In the genomic region with DNA sequence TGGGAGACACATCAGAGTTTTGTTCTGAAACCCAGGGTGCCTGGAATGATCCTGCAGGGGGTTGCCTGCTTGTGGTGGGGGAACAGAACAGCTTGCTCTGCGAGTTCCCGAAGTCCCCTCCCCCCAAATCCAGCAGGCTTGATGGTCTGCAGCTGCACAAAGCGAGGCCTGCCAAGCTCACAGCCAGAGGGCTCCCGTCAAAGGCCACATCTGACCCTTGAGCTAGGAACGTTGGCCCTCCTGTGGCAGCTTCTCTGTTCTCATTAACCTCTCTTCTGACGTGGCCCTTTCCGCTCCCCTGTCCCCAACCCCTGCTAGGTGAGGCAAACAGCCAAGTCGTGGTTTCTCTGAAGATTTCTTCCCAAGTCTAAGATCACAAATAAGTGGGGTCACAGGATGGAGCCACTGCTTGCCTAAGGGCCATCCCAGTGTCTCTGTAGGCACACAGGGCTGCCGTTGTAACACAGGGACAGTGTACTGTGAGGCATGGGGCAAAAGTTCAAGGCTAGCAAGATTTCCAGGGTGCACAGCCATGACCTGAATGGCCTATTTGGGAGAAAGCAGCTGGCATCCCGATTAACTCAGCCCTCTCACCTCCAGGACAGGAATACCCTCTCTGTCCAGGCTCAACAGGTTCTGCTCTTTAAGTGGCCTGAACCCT, we compare ENCODE assay signal across 10 mouse cellular contexts. TPM values are rescaled to one million over a fixed set of nuclear protein-coding genes. Genes with fewer than 3 reads are reported as not detected.
DNase-seq lines count a peak whose midpoint lies in the region; ATAC-seq and TF ChIP-seq lines count a peak whose summit lies in the region.
"Had no signal": no experiment of that assay in that cellular context is flagged by ENCODE, and none has a peak within 500 bp of the region (broad histone marks: within the 10 kb centered on the region; RNA-seq: fewer than 3 reads in every experiment).

No protein-coding gene starts in this region.

- TF ChIP-seq POLR2A in lung, adult 2 months (IDR thresholded peaks at IDR 0.05; ENCODE audit: borderline replicate concordance, extremely low read depth, low read depth, low read length) = no peak

- peak; percentile 34; the same call in 1 of the 2 replicates for TF ChIP-seq CTCF in lung, embryonic 14.5 days (IDR thresholded peaks at IDR 0.05; ENCODE audit: low read depth)
- TF ChIP-seq CTCF in lung, adult 2 months (IDR thresholded peaks at IDR 0.05; ENCODE audit: insufficient read depth, low read length) = no peak
- no peak for TF ChIP-seq CTCF in forebrain, postnatal 0 days (IDR thresholded peaks at IDR 0.05; ENCODE audit: low read depth)

- peaks cover 5% of the 10 kb centered on the region; the same call in 1 of the 2 replicates for H3K4me1 ChIP-seq in lung, embryonic 14.5 days (ENCODE audit: insufficient read depth)
- no peaks in the 10 kb centered on the region for H3K4me1 ChIP-seq in lung, adult 2 months (ENCODE audit: control insufficient read depth, insufficient read depth, low read length)
- H3K4me1 ChIP-seq in forebrain, postnatal 0 days (ENCODE audit: insufficient read depth) = no peaks in the 10 kb centered on the region
- H3K4me1 ChIP-seq in limb, embryonic 11.5 days (ENCODE audit: control insufficient read depth, insufficient read depth, low read length) = peaks cover 9% of the 10 kb centered on the region
- H3K4me1 ChIP-seq in midbrain, embryonic 16.5 days (ENCODE audit: control insufficient read depth, insufficient read depth, low read length) = peaks cover 5% of the 10 kb centered on the region; the same call in 1 of the 2 replicates
- H3K4me1 ChIP-seq: liver, embryonic 15.5 days had no signal

- no peak overlapping the region for H3K9ac ChIP-seq in lung, embryonic 14.5 days
- no peak overlapping the region for H3K9ac ChIP-seq in forebrain, postnatal 0 days
- H3K9ac ChIP-seq in limb, embryonic 11.5 days (ENCODE audit: low read length) = no peak overlapping the region
- no peak overlapping the region for H3K9ac ChIP-seq in midbrain, embryonic 16.5 days (ENCODE audit: low read depth, low read length)
- H3K9ac ChIP-seq: liver, embryonic 15.5 days had no signal

- H3K27me3 ChIP-seq in lung, embryonic 14.5 days (ENCODE audit: insufficient read depth, low read length) = no peaks in the 10 kb centered on the region
- H3K27me3 ChIP-seq in forebrain, postnatal 0 days (ENCODE audit: insufficient read depth, low read length) = no peaks in the 10 kb centered on the region
- no peaks in the 10 kb centered on the region for H3K27me3 ChIP-seq in limb, embryonic 11.5 days (ENCODE audit: control insufficient read depth, insufficient read depth, low read length)
- H3K27me3 ChIP-seq in midbrain, embryonic 16.5 days (ENCODE audit: control insufficient read depth, insufficient read depth, low read depth, low read length) = no peaks in the 10 kb centered on the region
- H3K27me3 ChIP-seq: liver, embryonic 15.5 days had no signal

- DNase-seq in lung, embryonic 14.5 days = peak; percentile 87
- DNase-seq in lung, adult 2 months = no peak
- no peak for DNase-seq in forebrain, postnatal 0 days
- peak; percentile 66 for DNase-seq in limb, embryonic 11.5 days (ENCODE audit: low spot score)
- DNase-seq in adrenal gland, postnatal 4 days (ENCODE audit: low spot score in 2 of 2) = no peak
- DNase-seq in spleen, postnatal 10 days (ENCODE audit: low spot score in 2 of 2) = no peak
- no peak for DNase-seq in adrenal gland, postnatal 36 days

- WGBS in lung, embryonic 14.5 days = 11% methylated on average over 10 of the region's 10 CpGs
- 26% methylated on average over 10 of the region's 10 CpGs for WGBS in lung, adult 2 months
- WGBS in forebrain, postnatal 0 days = 13% methylated on average over 10 of the region's 10 CpGs
- WGBS in limb, embryonic 11.5 days = 9% methylated on average over 10 of the region's 10 CpGs
- 7% methylated on average over 10 of the region's 10 CpGs for WGBS in midbrain, embryonic 16.5 days

- peak; percentile 84 for ATAC-seq in lung, embryonic 14.5 days (ENCODE audit: insufficient read depth)
- ATAC-seq in forebrain, postnatal 0 days = peak; percentile 23; the same call in 1 of the 2 replicates
- ATAC-seq in limb, embryonic 11.5 days (ENCODE audit: insufficient number of reproducible peaks, low FRiP score, low TSS enrichment, low read depth) = peak; percentile 72
- ATAC-seq in midbrain, embryonic 16.5 days = peak; percentile 41; the same call in 1 of the 2 replicates
- ATAC-seq: Patski had no signal

- no peaks in the 10 kb centered on the region for H3K9me3 ChIP-seq in lung, embryonic 14.5 days (ENCODE audit: low read depth, low read length)
- no peaks in the 10 kb centered on the region for H3K9me3 ChIP-seq in forebrain, postnatal 0 days (ENCODE audit: low read length)
- H3K9me3 ChIP-seq in limb, embryonic 11.5 days (ENCODE audit: control insufficient read depth, low read length) = no peaks in the 10 kb centered on the region
- H3K9me3 ChIP-seq in midbrain, embryonic 16.5 days (replicated peaks; ENCODE audit: control insufficient read depth, low read length, poor library complexity, severe bottlenecking) = no peaks in the 10 kb centered on the region
- H3K9me3 ChIP-seq: liver, embryonic 15.5 days had no signal

- no peak overlapping the region for H3K4me3 ChIP-seq in lung, embryonic 14.5 days (ENCODE audit: low read depth, low read length)
- no peak overlapping the region for H3K4me3 ChIP-seq in lung, adult 2 months (replicated peaks; ENCODE audit: extremely low read depth, low read depth, low read length)
- no peak overlapping the region for H3K4me3 ChIP-seq in forebrain, postnatal 0 days (ENCODE audit: low read depth, low read length)
- H3K4me3 ChIP-seq in limb, embryonic 11.5 days (ENCODE audit: low read depth, low read length) = no peak overlapping the region
- no peak overlapping the region for H3K4me3 ChIP-seq in midbrain, embryonic 16.5 days (ENCODE audit: low read depth, low read length)
- H3K4me3 ChIP-seq: liver, embryonic 15.5 days had no signal

- peak overlapping the region; percentile 60; the same call in 1 of the 2 replicates for H3K27ac ChIP-seq in lung, embryonic 14.5 days (ENCODE audit: low read depth)
- no peak overlapping the region for H3K27ac ChIP-seq in forebrain, postnatal 0 days (ENCODE audit: low read depth, low read length)
- H3K27ac ChIP-seq in limb, embryonic 11.5 days (replicated peaks; ENCODE audit: low read depth, low read length) = 0 out of 2 replicates have a peak overlapping the region, but pooled peaks have one; percentile 2
- H3K27ac ChIP-seq in midbrain, embryonic 16.5 days (ENCODE audit: low read length) = no peak overlapping the region
- H3K27ac ChIP-seq: liver, embryonic 15.5 days had no signal

- no peak overlapping the region for H3K4me2 ChIP-seq in lung, embryonic 14.5 days
- no peak overlapping the region for H3K4me2 ChIP-seq in forebrain, postnatal 0 days (ENCODE audit: low read depth)
- no peak overlapping the region for H3K4me2 ChIP-seq in limb, embryonic 11.5 days (ENCODE audit: low read depth, severe bottlenecking)
- H3K4me2 ChIP-seq in midbrain, embryonic 16.5 days (ENCODE audit: low read length) = no peak overlapping the region
- H3K4me2 ChIP-seq: liver, embryonic 15.5 days had no signal

- no peaks in the 10 kb centered on the region for H3K36me3 ChIP-seq in lung, embryonic 14.5 days (ENCODE audit: insufficient read depth)
- no peaks in the 10 kb centered on the region for H3K36me3 ChIP-seq in forebrain, postnatal 0 days (ENCODE audit: insufficient read depth)
- no peaks in the 10 kb centered on the region for H3K36me3 ChIP-seq in limb, embryonic 11.5 days (ENCODE audit: control insufficient read depth, insufficient read depth, low read length)
- no peaks in the 10 kb centered on the region for H3K36me3 ChIP-seq in midbrain, embryonic 16.5 days (ENCODE audit: control insufficient read depth, insufficient read depth, low read length)
- H3K36me3 ChIP-seq: liver, embryonic 15.5 days had no signal

RNA-seq across cellular contexts. Expression of a gene that starts 12.9 kb away (rescaled TPM):
- not detected in 2 replicates for polyA plus RNA-seq in lung, embryonic 14.5 days (2014; fragmentation: Nextera tagmentation; extraction: Ambion mirVana)
- polyA plus RNA-seq in lung, adult 2 months (2012; rRNA removed) = 0.54 and 0.66 TPM in 2 replicates
- 5.0 and 5.6 TPM in 2 replicates for total RNA-seq in forebrain, postnatal 0 days (2014; rRNA removed)
- polyA plus RNA-seq in forebrain, postnatal 0 days (2015; fragmentation: Nextera tagmentation; extraction: Ambion mirVana) = 2.1 and 2.8 TPM in 2 replicates
- 0.53 TPM in 1 of 2 replicates, not detected in the other for polyA plus RNA-seq in limb, embryonic 11.5 days (2014; fragmentation: Nextera tagmentation; extraction: Ambion mirVana)
- 1.6 and 1.7 TPM in 2 replicates for polyA plus RNA-seq in midbrain, embryonic 16.5 days (2015; fragmentation: Nextera tagmentation; extraction: Ambion mirVana)
- total RNA-seq in adrenal gland, postnatal 4 days (2021) = 1 to 10 TPM in 1 of 2 experiments, under 1 TPM in 1; 0.31 to 4.8 TPM
- total RNA-seq in adrenal gland, postnatal 36 days (2021) = under 1 TPM; 0.63 to 0.66 TPM

RNA-seq across cellular contexts. Expression of a gene that starts 30.0 kb away (rescaled TPM):
- polyA plus RNA-seq in lung, embryonic 14.5 days (2014; fragmentation: Nextera tagmentation; extraction: Ambion mirVana) = 0.92 and 0.96 TPM in 2 replicates
- 0.70 and 0.76 TPM in 2 replicates for polyA plus RNA-seq in lung, adult 2 months (2012; rRNA removed)
- total RNA-seq in forebrain, postnatal 0 days (2014; rRNA removed) = 40.2 and 45.7 TPM in 2 replicates
- polyA plus RNA-seq in forebrain, postnatal 0 days (2015; fragmentation: Nextera tagmentation; extraction: Ambion mirVana) = 43.5 and 45.9 TPM in 2 replicates
- 0.81 and 1.3 TPM in 2 replicates for polyA plus RNA-seq in limb, embryonic 11.5 days (2014; fragmentation: Nextera tagmentation; extraction: Ambion mirVana)
- polyA plus RNA-seq in midbrain, embryonic 16.5 days (2015; fragmentation: Nextera tagmentation; extraction: Ambion mirVana) = 35.3 and 39.9 TPM in 2 replicates
- 10 to 100 TPM in 1 of 2 experiments, 1 to 10 TPM in 1; 4.5 to 15.2 TPM for total RNA-seq in adrenal gland, postnatal 4 days (2021)
- total RNA-seq in adrenal gland, postnatal 36 days (2021) = 1 to 10 TPM in 1 of 2 experiments, under 1 TPM in 1; 0.59 to 1.8 TPM
- polyA plus RNA-seq: Patski had no signal

Comparison
In these comparisons a context has a peak if more than half of its experiments do, and no peak if none do; other contexts are left out.
1. DNase-seq: peak in lung, embryonic 14.5 days (single experiment) and limb, embryonic 11.5 days (single experiment); none in lung, adult 2 months (single experiment), forebrain, postnatal 0 days (single experiment), adrenal gland, postnatal 4 days (0 of 2), spleen, postnatal 10 days (0 of 2) and adrenal gland, postnatal 36 days (0 of 2).
2. ATAC-seq: peak in every context shown above with its lines; median percentile 84 in lung, embryonic 14.5 days; 72 in limb, embryonic 11.5 days; 41 in midbrain, embryonic 16.5 days; 23 in forebrain, postnatal 0 days.
3. H3K27ac ChIP-seq: peak in lung, embryonic 14.5 days (single experiment) and limb, embryonic 11.5 days (single experiment); none in forebrain, postnatal 0 days (single experiment) and midbrain, embryonic 16.5 days (single experiment).
4. RNA of a gene that starts 30.0 kb away (polyA plus RNA-seq): 43.5 to 45.9 TPM in forebrain, postnatal 0 days and 35.3 to 39.9 TPM in midbrain, embryonic 16.5 days; 0.81 to 1.3 TPM in limb, embryonic 11.5 days, 0.92 to 0.96 TPM in lung, embryonic 14.5 days and 0.70 to 0.76 TPM in lung, adult 2 months; every median in the first group is over 10 times any median in the second.